Mouse (Mus musculus) lung, postnatal 0 days (tissue): ENCODE measurements at regions not wholly inside any gene's neighbourhood (a gene's known extent, or its start where the extent isn't known, plus 50 kb on each side); places are given as distances from the start of the nearest gene placed in this dataset.

Experiments used
- ATAC-seq: fragments of 200-750 bp; cut with Nextera tagmentation; 2 replicates; pipeline ENCODE4 v1.8.0; 2017; ENCODE audit warnings: moderate library complexity
- DNase-seq: peaks from one replicate; pipeline ENCODE4 v3.0.0-alpha.2; 2016; ENCODE audit warnings: low spot score
- H3K27ac ChIP-seq: fragments of 300-500 bp; sonication (generic); 2 replicates; pipeline ENCODE4 v1.5.1; 2014; ENCODE audit warnings: antibody characterized with exemption, mild to moderate bottlenecking, low read length, mixed read lengths
- H3K27me3 ChIP-seq: fragments of 300-500 bp; sonication (generic); replicated peaks from 2 replicates; pipeline ENCODE4 v1.6.1; 2014; ENCODE audit warnings: low read length, mixed read lengths; ENCODE audit not compliant: insufficient read depth
- H3K36me3 ChIP-seq: fragments of 300-500 bp; sonication (generic); 2 replicates; pipeline ENCODE4 v1.6.1; 2014; ENCODE audit warnings: low read length, mixed read lengths; ENCODE audit not compliant: insufficient read depth
- H3K4me1 ChIP-seq: fragments of 300-500 bp; sonication (generic); 2 replicates; pipeline ENCODE4 v1.6.1; 2014; ENCODE audit warnings: antibody characterized with exemption, low read depth, low read length, mixed read lengths; ENCODE audit not compliant: insufficient read depth
- H3K4me2 ChIP-seq: fragments of 300-500 bp; sonication (generic); replicated peaks from 2 replicates; pipeline ENCODE4 v1.6.1; 2014; ENCODE audit warnings: low read depth, mild to moderate bottlenecking, low read length, moderate library complexity, mixed read lengths
- H3K4me3 ChIP-seq: fragments of 300-500 bp; sonication (generic); 2 replicates; pipeline ENCODE4 v1.5.1; 2014; ENCODE audit warnings: low read depth, low read length
- H3K9ac ChIP-seq: fragments of 300-500 bp; sonication (generic); replicated peaks from 2 replicates; pipeline ENCODE4 v1.6.1; 2014; ENCODE audit warnings: low read depth, mild to moderate bottlenecking
- H3K9me3 ChIP-seq: fragments of 300-500 bp; sonication (generic); 2 replicates; pipeline ENCODE4 v1.6.1; 2016; ENCODE audit warnings: low read length, mixed read lengths
- CTCF ChIP-seq: IDR thresholded peaks from 2 replicates; pipeline ENCODE4 v1.5.1; 2016; ENCODE audit warnings: antibody characterized with exemption, mild to moderate bottlenecking
- EP300 ChIP-seq: IDR thresholded peaks from 2 replicates; pipeline ENCODE4 v1.6.1; 2016; ENCODE audit warnings: antibody characterized with exemption, mild to moderate bottlenecking, control low read depth
- WGBS: fragments of 180-500 bp; shearing (Covaris S2); extraction: QIAGEN DNeasy Blood & Tissue Kit; methylation state at CpG from one replicate; pipeline ENCODE4 v1.1.7; 2014; 5-methylcytosine and 5-hydroxymethylcytosine counted together

DNA sequence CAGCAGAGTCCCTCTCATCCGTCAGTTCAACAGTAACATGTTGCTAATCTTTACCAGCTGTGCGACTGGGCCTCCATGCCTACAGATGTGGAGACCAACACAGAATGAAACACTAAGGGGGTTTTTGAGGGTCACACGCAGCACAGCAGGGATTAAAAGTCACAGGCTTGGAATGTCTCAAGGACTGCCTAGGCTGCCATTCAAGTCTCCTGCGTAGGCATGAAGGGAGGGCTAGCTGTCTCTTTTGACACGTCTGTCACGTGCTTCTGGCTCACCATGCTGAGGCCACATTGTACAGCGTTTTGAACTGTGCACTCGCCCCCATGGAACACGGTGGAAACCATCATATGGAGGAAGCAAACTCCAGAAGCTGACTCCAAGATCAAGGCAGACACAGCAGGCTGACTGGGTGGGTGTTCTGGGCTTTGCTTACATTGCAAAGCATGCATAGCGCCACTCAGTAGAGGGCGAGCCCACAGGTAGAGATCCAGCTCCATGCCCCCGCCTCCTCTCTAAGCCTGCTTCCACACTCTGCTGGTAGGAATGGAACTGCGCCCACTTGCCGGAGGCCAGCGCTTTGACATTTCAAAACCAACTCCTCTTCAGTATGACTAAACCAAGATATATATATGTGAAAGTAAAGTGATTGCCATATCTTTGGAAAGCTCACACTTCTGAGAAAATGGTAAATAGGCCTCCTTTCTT, 103.0 kb downstream of the Zbtb18 start:
- Histone ChIP-seq H3K27ac (no peak overlapping the region), H3K9ac (no peak overlapping the region), H3K4me2 (no peak overlapping the region), H3K9me3 (no peaks in the 10 kb centered on the region), H3K27me3 (no peaks in the 10 kb centered on the region), H3K4me1 (no peaks in the 10 kb centered on the region), H3K4me3 (no peak overlapping the region), H3K36me3 (no peaks in the 10 kb centered on the region)
- TF ChIP-seq EP300: no peak
- 79% methylated on average over 15 of the region's 15 CpGs for WGBS
- no peak for ATAC-seq
- DNase-seq: no peak

DNA sequence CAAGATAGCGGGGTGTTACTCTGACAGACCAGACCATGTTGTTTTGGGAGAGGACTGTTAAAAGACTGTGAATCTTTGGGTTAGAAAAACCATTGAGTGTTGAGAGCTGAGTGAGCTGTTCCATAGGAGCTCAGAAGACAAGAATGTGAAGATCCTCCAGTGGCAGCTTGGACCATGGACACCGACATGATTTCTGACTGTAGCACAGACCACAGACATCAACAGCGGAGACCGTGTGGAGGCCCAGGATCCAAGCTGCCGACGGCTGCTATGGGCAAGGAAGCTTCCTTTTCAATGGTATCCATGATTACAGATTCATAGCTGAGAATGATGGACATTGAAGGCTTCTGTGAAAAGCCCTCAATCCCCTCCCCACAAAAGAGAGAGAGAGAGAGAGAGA, 105.6 kb downstream of the Zbtb18 start:
- TF ChIP-seq CTCF: no peak
- no peak for TF ChIP-seq EP300
- Histone ChIP-seq H3K27ac (no peak overlapping the region), H3K4me2 (no peak overlapping the region), H3K27me3 (no peaks in the 10 kb centered on the region), H3K9me3 (no peaks in the 10 kb centered on the region), H3K36me3 (no peaks in the 10 kb centered on the region), H3K4me1 (no peaks in the 10 kb centered on the region), H3K9ac (no peak overlapping the region), H3K4me3 (no peak overlapping the region)
- ATAC-seq: no peak
- DNase-seq: no peak
- 89% methylated on average over 6 of the region's 6 CpGs for WGBS

DNA sequence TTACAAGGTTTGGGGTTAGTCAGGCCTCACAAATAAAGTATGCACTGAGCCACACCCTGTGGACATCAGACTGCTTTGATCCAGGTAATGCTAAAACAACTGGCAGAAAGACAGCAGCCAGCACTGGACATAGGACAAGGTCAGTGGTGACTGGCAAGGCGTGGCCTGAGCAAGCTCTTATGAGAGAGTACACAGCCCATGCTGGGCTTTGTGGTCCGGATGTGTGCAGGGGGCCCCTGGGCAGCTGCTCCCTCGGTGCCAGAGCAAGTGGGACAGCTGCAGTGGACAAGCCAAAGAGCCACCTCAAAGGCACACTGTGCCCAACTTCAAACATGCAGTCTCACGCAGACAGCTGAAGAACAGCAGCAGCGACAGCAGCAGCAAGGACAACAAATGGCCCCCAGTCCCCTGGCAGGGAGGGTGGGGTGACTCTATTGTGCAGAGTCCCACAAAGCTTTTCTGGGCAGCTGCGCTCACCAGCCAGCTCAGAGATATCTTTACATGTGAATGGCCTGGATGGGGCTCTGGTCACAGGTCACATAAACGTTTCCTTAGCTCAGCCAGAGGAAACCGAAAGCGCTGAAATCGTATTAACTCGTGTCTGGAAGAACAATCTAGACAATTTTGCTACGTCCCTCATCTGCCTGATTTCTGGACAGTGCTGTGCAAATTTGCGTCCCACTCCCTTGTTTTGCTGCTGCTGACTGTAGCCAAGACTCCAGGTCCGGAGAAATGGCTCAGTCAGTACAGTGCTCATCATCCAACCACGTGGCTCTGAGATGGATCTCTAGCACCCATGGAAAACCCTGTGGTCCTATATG, 113.5 kb downstream of the Zbtb18 start:
- Histone ChIP-seq H3K9ac (no peak overlapping the region), H3K4me2 (peak overlapping the region; percentile 23), H3K27me3 (no peaks in the 10 kb centered on the region), H3K4me1 (no peaks in the 10 kb centered on the region), H3K36me3 (no peaks in the 10 kb centered on the region), H3K4me3 (peak overlapping the region; percentile 10; the same call in 1 of the 2 replicates), H3K27ac (no peak overlapping the region), H3K9me3 (no peaks in the 10 kb centered on the region)
- 31% methylated on average over 15 of the region's 15 CpGs for WGBS
- no peak for TF ChIP-seq EP300
- no peak for TF ChIP-seq CTCF
- ATAC-seq: peak; percentile 77
- DNase-seq: peak; percentile 27

DNA sequence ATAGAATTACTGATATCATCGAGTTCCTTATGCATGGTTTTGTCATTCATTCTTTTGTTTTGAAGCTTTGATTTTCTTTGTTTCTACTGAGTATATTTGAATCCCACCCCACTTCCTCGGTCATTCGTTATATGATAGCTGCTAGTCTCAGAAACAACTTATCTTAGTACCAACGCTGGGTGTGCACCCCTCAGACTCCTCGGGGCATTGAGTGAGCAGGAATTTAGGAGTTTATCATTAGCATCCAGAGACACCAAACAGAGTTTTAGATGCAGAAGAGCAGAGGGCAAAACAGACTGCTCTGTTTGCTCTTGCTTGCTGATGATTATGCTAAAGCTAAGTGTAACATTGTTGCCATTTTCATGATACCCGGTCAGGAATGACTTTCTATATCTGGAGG, 115.3 kb downstream of the Zbtb18 start:
- no peaks in the 10 kb centered on the region for H3K9me3 ChIP-seq
- H3K36me3 ChIP-seq: no peaks in the 10 kb centered on the region
- H3K4me3 ChIP-seq: no peak overlapping the region
- no peak overlapping the region for H3K9ac ChIP-seq
- no peak overlapping the region for H3K4me2 ChIP-seq
- no peaks in the 10 kb centered on the region for H3K27me3 ChIP-seq
- TF ChIP-seq CTCF (no peak), EP300 (no peak)
- WGBS: 60% methylated on average over 6 of the region's 6 CpGs
- DNase-seq (no peak), ATAC-seq (no peak)
- no peak overlapping the region for H3K27ac ChIP-seq
- no peaks in the 10 kb centered on the region for H3K4me1 ChIP-seq

- Histone ChIP-seq H3K27me3 (no peaks in the 10 kb centered on the region), H3K9ac (no peak overlapping the region), H3K4me2 (no peak overlapping the region), H3K4me3 (no peak overlapping the region), H3K9me3 (no peaks in the 10 kb centered on the region), H3K27ac (no peak overlapping the region), H3K36me3 (no peaks in the 10 kb centered on the region), H3K4me1 (no peaks in the 10 kb centered on the region)
- TF ChIP-seq EP300 (no peak), CTCF (no peak)
- DNase-seq (no peak), ATAC-seq (no peak)
- WGBS: 53% methylated on average over 4 of the region's 4 CpGs
Observed at GRCm38 (mm10) chr1:177557856-177558255, 115.7 kb downstream of the Zbtb18 start.

DNA sequence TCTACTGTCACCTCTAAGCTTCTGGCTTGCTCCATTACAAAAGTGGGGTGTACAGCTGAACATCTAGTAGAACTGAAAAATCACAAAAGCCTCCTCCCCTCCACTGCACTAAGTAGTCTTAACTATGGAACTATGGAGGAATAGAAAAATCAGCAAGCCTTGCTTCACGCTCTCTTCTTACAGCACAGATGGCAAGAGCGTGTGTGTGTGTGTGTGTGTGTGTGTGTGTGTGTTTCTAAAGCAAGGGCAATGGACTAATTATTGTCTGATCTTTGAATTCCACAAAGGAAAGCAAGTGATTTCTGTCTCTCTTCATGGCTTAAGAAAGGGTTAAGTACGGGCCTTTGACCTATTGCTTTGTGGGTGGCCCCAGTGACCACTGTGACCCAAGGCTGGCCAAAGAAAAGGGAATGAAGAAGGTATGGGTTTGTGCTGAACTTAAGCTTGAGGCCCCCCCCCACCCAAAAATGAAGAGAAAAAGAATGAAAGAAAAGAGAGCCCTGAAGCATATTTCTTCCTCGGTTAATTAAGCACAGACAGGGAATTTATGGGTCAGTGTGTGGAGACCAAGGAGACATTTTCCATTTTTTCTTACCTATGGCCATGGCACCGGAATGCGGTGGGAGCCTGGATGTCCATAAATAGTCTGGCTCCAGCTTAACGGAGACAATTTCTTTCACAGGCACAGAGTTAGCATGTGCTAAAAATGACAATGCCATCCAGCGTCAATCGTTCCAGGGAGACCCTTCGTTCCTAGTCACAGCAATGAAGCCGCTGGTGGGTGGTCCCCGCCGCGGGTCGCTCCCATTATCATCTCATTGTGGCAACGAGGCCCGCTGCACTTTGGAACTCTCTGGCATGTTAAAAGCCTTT, 119.8 kb downstream of the Zbtb18 start:
- Histone ChIP-seq H3K4me2 (no peak overlapping the region), H3K9ac (no peak overlapping the region), H3K4me1 (no peaks in the 10 kb centered on the region), H3K4me3 (no peak overlapping the region), H3K27ac (no peak overlapping the region), H3K36me3 (no peaks in the 10 kb centered on the region), H3K9me3 (no peaks in the 10 kb centered on the region), H3K27me3 (no peaks in the 10 kb centered on the region)
- no peak for ATAC-seq
- TF ChIP-seq EP300: no peak
- no peak for TF ChIP-seq CTCF
- no peak for DNase-seq
- 84% methylated on average over 17 of the region's 17 CpGs for WGBS
